Mouse (Mus musculus): ENCODE results near the gene Gprin1.

- TF ChIP-seq POLR2A (IDR thresholded peaks at IDR 0.05; ENCODE audit: low read depth, low read length) (no peak), CTCF (IDR thresholded peaks at IDR 0.05; ENCODE audit: extremely low read depth, insufficient read depth, insufficient read length, insufficient replicate concordance) (peak; percentile 51)
These were observed 16.6 kb upstream of the Gprin1 start, which contains the start of gene Sncb for GRCm38 (mm10) chr13:54766192-54766768.

Measured in spleen, adult 2 months (tissue).